Mouse (Mus musculus) adrenal gland, postnatal 0 days (tissue): ENCODE data around the gene Rxfp4. TPM values are rescaled to one million over a fixed set of nuclear protein-coding genes. Genes with fewer than 3 reads are reported as not detected.

Source experiments
- polyA plus RNA-seq: library from polyadenylated mRNA; unstranded; fragments of >200 nt; fragmentation: Nextera tagmentation; extraction: Ambion mirVana; gene quantifications from 2 replicates; pipeline ENCODE4 v1.2.1, GENCODE M21; 2015

The Rxfp4 gene
- not detected in 2 replicates for polyA plus RNA-seq

GRCm38 (mm10) chr3:88652846-88653515, at the start of gene Rxfp4:
Gene Rxfp4, minus strand, starts transcription at chr3:88653142.

GRCm38 (mm10) chr3:88684980-88685941, 32.3 kb upstream of the Rxfp4 start, which contains the start of gene Khdc4:
Gene Khdc4, plus strand, starts transcription at chr3:88685803.

GRCm38 (mm10) chr3:88605666-88606065, 47.3 kb downstream of the Rxfp4 start, which contains the start of gene Arhgef2:
Gene Arhgef2, plus strand, starts transcription at chr3:88605966.

Other genes with a start within 250 kb of the Rxfp4 start
- 46.1 and 61.3 TPM in 2 replicates for gene Pmf1, start 242.8 kb downstream of the Rxfp4 start, polyA plus RNA-seq
- gene Slc25a44, start 228.0 kb downstream of the Rxfp4 start, polyA plus RNA-seq, result 12.5 and 15.6 TPM in 2 replicates
- gene Sema4a, start 192.0 kb downstream of the Rxfp4 start, polyA plus RNA-seq, result 4.1 and 5.2 TPM in 2 replicates
- 128 and 130 TPM in 2 replicates for gene Lmna, start 143.2 kb downstream of the Rxfp4 start, polyA plus RNA-seq
- 2.7 and 3.6 TPM in 2 replicates for gene Mex3a, start 120.7 kb downstream of the Rxfp4 start, polyA plus RNA-seq
- 0.58 and 0.88 TPM in 2 replicates for gene Rab25, start 104.8 kb downstream of the Rxfp4 start, polyA plus RNA-seq
- 141 and 169 TPM in 2 replicates for gene Lamtor2, start 100.1 kb downstream of the Rxfp4 start, polyA plus RNA-seq
- gene Ubqln4, start 99.4 kb downstream of the Rxfp4 start, polyA plus RNA-seq, result 19.2 and 23.5 TPM in 2 replicates
- gene Ssr2, start 77.3 kb downstream of the Rxfp4 start, polyA plus RNA-seq, result 269 and 288 TPM in 2 replicates
- gene Arhgef2, start 47.2 kb downstream of the Rxfp4 start, polyA plus RNA-seq, result 33.7 and 39.2 TPM in 2 replicates
- gene Khdc4, start 32.7 kb upstream of the Rxfp4 start, polyA plus RNA-seq, result 26.2 and 51.8 TPM in 2 replicates
- gene Rit1, start 63.7 kb upstream of the Rxfp4 start, polyA plus RNA-seq, result 104 and 106 TPM in 2 replicates
- gene Syt11, start 122.0 kb upstream of the Rxfp4 start, polyA plus RNA-seq, result 29.3 and 76.7 TPM in 2 replicates
- gene Gon4l, start 182.1 kb upstream of the Rxfp4 start, polyA plus RNA-seq, result 3.4 and 4.0 TPM in 2 replicates